Mouse (Mus musculus) kidney, adult 2 months (tissue): ENCODE data around the gene Dgkg. TPM values are rescaled to one million over a fixed set of nuclear protein-coding genes. Genes with fewer than 3 reads are reported as not detected.

Source experiments
- DNase-seq: peaks from one replicate; pipeline ENCODE4 v3.0.0; 2021
- H3K27ac ChIP-seq: fragments of 200-500 bp; 2 replicates; pipeline ENCODE4 v1.5.1; 2012; ENCODE audit warnings: low read depth, low read length, control low read depth, inconsistent platforms; ENCODE audit not compliant: insufficient read depth
- H3K27me3 ChIP-seq: fragments of 200-500 bp; replicated peaks from 2 replicates; pipeline ENCODE4 v1.6.1; 2012; ENCODE audit warnings: mild to moderate bottlenecking, moderate library complexity, low read length, inconsistent platforms; ENCODE audit not compliant: control insufficient read depth, insufficient read depth
- H3K36me3 ChIP-seq: fragments of 200-500 bp; 2 replicates; pipeline ENCODE4 v1.6.1; 2012; ENCODE audit warnings: mild to moderate bottlenecking, moderate library complexity, low read length, inconsistent platforms; ENCODE audit not compliant: control insufficient read depth, insufficient read depth
- H3K4me1 ChIP-seq: fragments of 200-500 bp; 2 replicates; pipeline ENCODE4 v1.6.1; 2011; ENCODE audit warnings: low read length; ENCODE audit not compliant: control insufficient read depth, insufficient read depth
- H3K4me3 ChIP-seq: fragments of 200-500 bp; 2 replicates; pipeline ENCODE4 v1.5.1; 2011; ENCODE audit warnings: mild to moderate bottlenecking, low read depth, low read length, control low read depth; ENCODE audit not compliant: insufficient read depth
- CTCF ChIP-seq: fragments of 200-500 bp; conservative IDR thresholded peaks from 2 replicates; pipeline ENCODE4 v1.5.1; 2011; ENCODE audit warnings: low read depth, mild to moderate bottlenecking, control low read depth, low read length, moderate library complexity, mixed read lengths; ENCODE audit not compliant: insufficient read depth, insufficient read length
- POLR2A ChIP-seq: fragments of 200-500 bp; IDR thresholded peaks from one replicate; pipeline ENCODE4 v1.6.1; 2011; ENCODE audit warnings: low read depth, low read length, control low read depth
- WGBS: fragments of 180-500 bp; shearing (Covaris S2); methylation state at CpG from one replicate; pipeline ENCODE4 v1.1.7; 2018; 5-methylcytosine and 5-hydroxymethylcytosine counted together
- polyA plus RNA-seq: library from polyadenylated mRNA; depleted of rRNA; stranded (reverse); fragments of >200 nt; gene quantifications from 2 replicates; pipeline ENCODE4 v1.2.3, GENCODE M21; 2012

Dgkg gene
- polyA plus RNA-seq, 1 experiment: 1.2 TPM

- Histone ChIP-seq H3K27me3 (no peaks in the 10 kb centered on the region), H3K36me3 (no peaks in the 10 kb centered on the region), H3K27ac (no peak overlapping the region), H3K4me1 (no peaks in the 10 kb centered on the region), H3K4me3 (no peak overlapping the region)
- no peak for TF ChIP-seq POLR2A
- no peak for TF ChIP-seq CTCF
- no peak for DNase-seq
- 94% methylated on average over 5 of the region's 5 CpGs for WGBS
Observed at GRCm38 (mm10) chr16:22499951-22500350, 157.1 kb downstream of the Dgkg start.

GRCm38 (mm10) chr16:22499447-22499846 is 157.6 kb downstream of the Dgkg start:
- no peak overlapping the region for H3K27ac ChIP-seq
- WGBS: 91% methylated on average over 3 of the region's 3 CpGs
- H3K4me3 ChIP-seq: no peak overlapping the region
- H3K36me3 ChIP-seq: no peaks in the 10 kb centered on the region
- DNase-seq: no peak
- no peak for TF ChIP-seq POLR2A
- no peak for TF ChIP-seq CTCF
- H3K27me3 ChIP-seq: no peaks in the 10 kb centered on the region
- H3K4me1 ChIP-seq: no peaks in the 10 kb centered on the region

GRCm38 (mm10) chr16:22497976-22498375 is 159.0 kb downstream of the Dgkg start:
- TF ChIP-seq POLR2A (no peak), CTCF (no peak)
- Histone ChIP-seq H3K4me1 (no peaks in the 10 kb centered on the region), H3K36me3 (no peaks in the 10 kb centered on the region), H3K27ac (no peak overlapping the region), H3K4me3 (no peak overlapping the region), H3K27me3 (no peaks in the 10 kb centered on the region)
- 52% methylated on average over 3 of the region's 3 CpGs for WGBS
- DNase-seq: no peak

- no peaks in the 10 kb centered on the region for H3K36me3 ChIP-seq
- no peak overlapping the region for H3K4me3 ChIP-seq
- TF ChIP-seq POLR2A: no peak
- TF ChIP-seq CTCF: no peak
- no peaks in the 10 kb centered on the region for H3K27me3 ChIP-seq
- H3K4me1 ChIP-seq: no peaks in the 10 kb centered on the region
- WGBS: 88% methylated on average over 5 of the region's 5 CpGs
- H3K27ac ChIP-seq: no peak overlapping the region
- DNase-seq: no peak
Observed at GRCm38 (mm10) chr16:22495259-22495658, 161.8 kb downstream of the Dgkg start.

GRCm38 (mm10) chr16:22494815-22495214 is 162.2 kb downstream of the Dgkg start:
- DNase-seq: no peak
- TF ChIP-seq CTCF: no peak
- no peak for TF ChIP-seq POLR2A
- Histone ChIP-seq H3K27ac (no peak overlapping the region), H3K36me3 (no peaks in the 10 kb centered on the region), H3K4me3 (no peak overlapping the region), H3K27me3 (no peaks in the 10 kb centered on the region), H3K4me1 (no peaks in the 10 kb centered on the region)
- WGBS: 71% methylated on average over 5 of the region's 5 CpGs

GRCm38 (mm10) chr16:22493396-22493795 is 163.6 kb downstream of the Dgkg start:
- DNase-seq: no peak
- Histone ChIP-seq H3K27ac (no peak overlapping the region), H3K36me3 (no peaks in the 10 kb centered on the region), H3K4me3 (no peak overlapping the region), H3K4me1 (no peaks in the 10 kb centered on the region), H3K27me3 (no peaks in the 10 kb centered on the region)
- 80% methylated on average over 4 of the region's 4 CpGs for WGBS
- no peak for TF ChIP-seq CTCF
- no peak for TF ChIP-seq POLR2A

GRCm38 (mm10) chr16:22491446-22492166 is 165.4 kb downstream of the Dgkg start:
- Histone ChIP-seq H3K4me1 (no peaks in the 10 kb centered on the region), H3K27ac (no peak overlapping the region), H3K4me3 (no peak overlapping the region), H3K27me3 (no peaks in the 10 kb centered on the region), H3K36me3 (no peaks in the 10 kb centered on the region)
- no peak for TF ChIP-seq CTCF
- TF ChIP-seq POLR2A: no peak
- 89% methylated on average over 9 of the region's 9 CpGs for WGBS
- no peak for DNase-seq
